Mouse (Mus musculus) liver, embryonic 15.5 days (tissue): ENCODE data around the gene Tex12. TPM values are rescaled to one million over a fixed set of nuclear protein-coding genes. Genes with fewer than 3 reads are reported as not detected.
A peak's percentile ranks its signal among the peaks of the same experiment; 100 is the strongest.

Experiments used
- ATAC-seq: fragments of 200-750 bp; cut with Nextera tagmentation; 2 replicates; pipeline ENCODE4 v1.8.0; 2017; ENCODE audit warnings: moderate number of reproducible peaks, mild to moderate bottlenecking, moderate library complexity; ENCODE audit not compliant: insufficient read depth
- H3K27ac ChIP-seq: fragments of 300-500 bp; sonication (generic); replicated peaks from 2 replicates; pipeline ENCODE4 v1.5.1; 2015; ENCODE audit warnings: mild to moderate bottlenecking, inconsistent platforms
- H3K27me3 ChIP-seq: fragments of 300-500 bp; sonication (generic); 2 replicates; pipeline ENCODE4 v1.6.1; 2015; ENCODE audit warnings: mild to moderate bottlenecking, inconsistent platforms
- H3K36me3 ChIP-seq: fragments of 300-500 bp; sonication (generic); replicated peaks from 2 replicates; pipeline ENCODE4 v1.6.1; 2015; ENCODE audit warnings: moderate library complexity, mild to moderate bottlenecking, inconsistent platforms
- H3K4me1 ChIP-seq: fragments of 300-500 bp; sonication (generic); replicated peaks from 2 replicates; pipeline ENCODE4 v1.6.1; 2015; ENCODE audit warnings: inconsistent platforms
- H3K4me2 ChIP-seq: fragments of 300-500 bp; sonication (generic); 2 replicates; pipeline ENCODE4 v1.6.1; 2015; ENCODE audit warnings: moderate library complexity, mild to moderate bottlenecking, inconsistent platforms
- H3K4me3 ChIP-seq: fragments of 300-500 bp; sonication (generic); replicated peaks from 2 replicates; pipeline ENCODE4 v1.5.1; 2015; ENCODE audit warnings: mild to moderate bottlenecking, inconsistent platforms
- H3K9ac ChIP-seq: fragments of 300-500 bp; sonication (generic); 2 replicates; pipeline ENCODE4 v1.6.1; 2015; ENCODE audit warnings: moderate library complexity, mild to moderate bottlenecking, inconsistent platforms
- H3K9me3 ChIP-seq: fragments of 300-500 bp; sonication (generic); replicated peaks from 2 replicates; pipeline ENCODE4 v1.6.1; 2016; ENCODE audit warnings: inconsistent platforms
- WGBS: fragments of 180-500 bp; shearing (Covaris S2); methylation state at CpG from one replicate; pipeline ENCODE4 v1.1.7; 2015; ENCODE audit warnings: mixed read lengths; ENCODE audit not compliant: insufficient replicate concordance; 5-methylcytosine and 5-hydroxymethylcytosine counted together
- polyA plus RNA-seq: library from polyadenylated mRNA; unstranded; fragments of >200 nt; fragmentation: Nextera tagmentation; extraction: Ambion mirVana; gene quantifications from 2 replicates; pipeline ENCODE4 v1.2.1, GENCODE M21; 2015

The Tex12 gene
- polyA plus RNA-seq = not detected in 2 replicates

DNA sequence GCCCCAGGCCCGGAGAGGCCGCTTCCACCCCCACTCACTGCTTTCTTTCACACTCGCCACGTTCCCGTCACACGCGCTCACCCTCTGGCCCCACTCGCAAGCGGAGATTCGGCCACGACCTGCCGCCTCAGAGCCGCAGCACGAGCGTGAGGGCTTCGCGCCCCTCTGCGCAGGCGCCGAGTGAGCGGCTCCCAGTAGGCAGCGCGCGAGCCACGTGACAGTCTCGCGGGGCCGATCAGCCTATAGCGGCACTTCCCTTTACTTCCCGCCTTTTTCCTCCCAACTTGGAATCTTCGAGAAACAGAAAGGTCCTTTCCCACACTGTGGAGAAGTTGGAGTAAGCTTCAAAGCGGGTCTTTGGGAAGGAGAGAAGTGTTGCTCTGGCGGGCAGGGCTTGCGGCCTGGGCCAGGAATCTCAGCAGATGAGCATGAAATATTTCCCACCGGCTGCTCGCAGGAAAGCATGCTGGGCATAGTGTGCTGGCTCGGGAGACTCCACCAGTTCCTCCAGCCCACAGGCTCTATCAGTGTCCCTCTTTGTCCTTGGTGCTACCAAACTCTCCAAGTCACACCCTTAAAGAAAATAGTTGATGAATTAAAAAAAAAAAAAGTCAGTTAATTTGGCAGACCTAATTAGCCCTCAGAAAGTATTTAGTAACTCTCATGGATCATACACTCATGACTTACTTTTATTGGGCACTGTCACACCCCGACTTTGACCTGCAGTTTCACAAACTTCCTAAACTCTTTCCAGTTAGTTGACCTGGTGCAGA, at the start of gene Tex12:
TSS of gene Tex12 (minus strand) at position 181 of the 773 bp plus-strand sequence.
- Histone ChIP-seq H3K36me3 (no peaks in the 10 kb centered on the region), H3K27ac (no peak within 1 kb of the TSS), H3K4me3 (no peak within 1 kb of the TSS), H3K9me3 (no peaks in the 10 kb centered on the region), H3K27me3 (no peaks in the 10 kb centered on the region), H3K4me2 (no peak within 1 kb of the TSS), H3K9ac (no peak within 1 kb of the TSS), H3K4me1 (no peaks in the 10 kb centered on the region)
- 77% methylated on average over 38 of the region's 38 CpGs for WGBS
- ATAC-seq = no peak

GRCm38 (mm10) chr9:50604338-50604737, 43.2 kb upstream of the Tex12 start:
- H3K27me3 ChIP-seq = no peaks in the 10 kb centered on the region
- H3K4me1 ChIP-seq = peaks cover 47% of the 10 kb centered on the region
- no peaks in the 10 kb centered on the region for H3K9me3 ChIP-seq
- 1% methylated on average over 6 of the region's 6 CpGs for WGBS
- peak overlapping the region; percentile 89 for H3K27ac ChIP-seq
- H3K4me2 ChIP-seq = peak overlapping the region; percentile 75
- H3K4me3 ChIP-seq = peak overlapping the region; percentile 77
- H3K9ac ChIP-seq = peak overlapping the region; percentile 94
- peaks cover 53% of the 10 kb centered on the region for H3K36me3 ChIP-seq
- ATAC-seq = no peak; the same call in 1 of the 2 replicates

GRCm38 (mm10) chr9:50603998-50604324, 42.8 kb upstream of the Tex12 start:
- Histone ChIP-seq H3K27ac (peak overlapping the region; percentile 89), H3K9me3 (no peaks in the 10 kb centered on the region), H3K4me2 (peak overlapping the region; percentile 75), H3K4me3 (peak overlapping the region; percentile 77), H3K36me3 (peaks cover 54% of the 10 kb centered on the region), H3K4me1 (peaks cover 47% of the 10 kb centered on the region), H3K9ac (peak overlapping the region; percentile 94), H3K27me3 (no peaks in the 10 kb centered on the region)
- WGBS = under 1% methylated on average over 24 of the region's 24 CpGs
- ATAC-seq = peak; percentile 76

GRCm38 (mm10) chr9:50603189-50603997, 42.3 kb upstream of the Tex12 start, which contains the start of the genes Sdhd and Timm8b:
Sdhd (minus strand) TSS chr9:50603812.
Timm8b (plus strand) TSS chr9:50603910.
- under 1% methylated on average over 48 of the region's 48 CpGs for WGBS
- Histone ChIP-seq H3K4me1 (peaks cover 47% of the 10 kb centered on the region), H3K27me3 (no peaks in the 10 kb centered on the region), H3K27ac (peak within 1 kb of the TSS; percentile 89), H3K4me3 (peak within 1 kb of the TSS; percentile 77), H3K36me3 (peaks cover 56% of the 10 kb centered on the region), H3K4me2 (peak within 1 kb of the TSS; percentile 75), H3K9ac (peak within 1 kb of the TSS; percentile 94), H3K9me3 (no peaks in the 10 kb centered on the region)
- peak; percentile 94 for ATAC-seq

GRCm38 (mm10) chr9:50602055-50602845, 41.1 kb upstream of the Tex12 start:
- Histone ChIP-seq H3K4me3 (peak overlapping the region; percentile 77), H3K4me2 (peak overlapping the region; percentile 75), H3K27ac (peak overlapping the region; percentile 89), H3K9ac (peak overlapping the region; percentile 94), H3K36me3 (peaks cover 56% of the 10 kb centered on the region), H3K9me3 (no peaks in the 10 kb centered on the region), H3K27me3 (no peaks in the 10 kb centered on the region), H3K4me1 (peaks cover 47% of the 10 kb centered on the region)
- ATAC-seq = no peak
- WGBS = 34% methylated on average over 7 of the region's 7 CpGs

- Histone ChIP-seq H3K4me2 (peak overlapping the region; percentile 75), H3K27ac (peak overlapping the region; percentile 89), H3K9ac (peak overlapping the region; percentile 34; the same call in 1 of the 2 replicates), H3K36me3 (peaks cover 58% of the 10 kb centered on the region), H3K4me3 (peak overlapping the region; percentile 77), H3K9me3 (no peaks in the 10 kb centered on the region), H3K27me3 (no peaks in the 10 kb centered on the region), H3K4me1 (peaks cover 47% of the 10 kb centered on the region)
- WGBS = 10% methylated on average over 6 of the region's 6 CpGs
- ATAC-seq = peak; percentile 39
These were observed 40.4 kb upstream of the Tex12 start for GRCm38 (mm10) chr9:50601536-50601935.

GRCm38 (mm10) chr9:50596973-50597372, 35.8 kb upstream of the Tex12 start:
- Histone ChIP-seq H3K4me1 (peaks cover 23% of the 10 kb centered on the region), H3K9ac (no peak overlapping the region), H3K4me3 (no peak overlapping the region), H3K27ac (no peak overlapping the region), H3K4me2 (no peak overlapping the region), H3K27me3 (no peaks in the 10 kb centered on the region), H3K36me3 (peaks cover 57% of the 10 kb centered on the region), H3K9me3 (no peaks in the 10 kb centered on the region)
- 83% methylated on average over 8 of the region's 8 CpGs for WGBS
- no peak for ATAC-seq

- H3K4me1 ChIP-seq = 0 out of 2 replicates have a peak, but pooled peaks cover 19% of the 10 kb centered on the region
- peak; percentile 70 for ATAC-seq
- H3K4me2 ChIP-seq = peak overlapping the region; percentile 18; the same call in 1 of the 2 replicates
- H3K9me3 ChIP-seq = no peaks in the 10 kb centered on the region
- no peak overlapping the region for H3K9ac ChIP-seq
- 69% methylated on average over 12 of the region's 12 CpGs for WGBS
- H3K36me3 ChIP-seq = peaks cover 48% of the 10 kb centered on the region
- no peak overlapping the region for H3K4me3 ChIP-seq
- H3K27me3 ChIP-seq = no peaks in the 10 kb centered on the region
- H3K27ac ChIP-seq = peak overlapping the region; percentile 71
These were observed 33.8 kb upstream of the Tex12 start for GRCm38 (mm10) chr9:50594794-50595417.

- Histone ChIP-seq H3K27ac (no peak overlapping the region; the same call in 1 of the 2 replicates), H3K4me1 (0 out of 2 replicates have a peak, but pooled peaks cover 19% of the 10 kb centered on the region)
These were observed 32.4 kb upstream of the Tex12 start for GRCm38 (mm10) chr9:50593544-50593943.

DNA sequence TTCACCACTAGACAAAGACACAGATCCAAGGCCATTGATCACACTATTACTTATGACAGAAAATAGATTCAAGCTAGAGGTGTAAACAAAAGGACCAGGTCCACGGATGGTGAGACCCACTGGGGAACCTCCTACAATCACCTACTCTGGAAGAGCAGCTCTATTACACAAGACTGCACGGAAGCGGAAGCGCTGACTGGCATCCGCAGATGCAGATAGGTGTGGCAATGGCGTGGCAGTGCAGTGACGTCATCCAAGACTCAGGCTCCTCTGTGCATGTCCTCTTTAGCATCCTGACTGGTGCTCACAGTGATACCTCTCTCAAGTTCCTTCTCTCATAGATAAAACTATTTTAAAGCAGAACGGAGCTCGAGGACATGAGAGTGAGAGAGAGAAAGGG, 31.8 kb upstream of the Tex12 start:
- 80% methylated on average over 9 of the region's 9 CpGs for WGBS
- Histone ChIP-seq H3K36me3 (peaks cover 28% of the 10 kb centered on the region), H3K4me1 (0 out of 2 replicates have a peak, but pooled peaks cover 19% of the 10 kb centered on the region), H3K9ac (no peak overlapping the region), H3K9me3 (no peaks in the 10 kb centered on the region), H3K27me3 (no peaks in the 10 kb centered on the region), H3K27ac (no peak overlapping the region), H3K4me2 (no peak overlapping the region), H3K4me3 (no peak overlapping the region)
- ATAC-seq = no peak

More at GRCm38 (mm10) chr9:50593544-50593943, 32.4 kb upstream of the Tex12 start:
- ATAC-seq = no peak
- H3K27me3 ChIP-seq = no peaks in the 10 kb centered on the region
- H3K9me3 ChIP-seq = no peaks in the 10 kb centered on the region
- peaks cover 34% of the 10 kb centered on the region for H3K36me3 ChIP-seq
- no peak overlapping the region for H3K4me3 ChIP-seq
- no peak overlapping the region for H3K9ac ChIP-seq
- no peak overlapping the region for H3K4me2 ChIP-seq
- 58% methylated on average over 3 of the region's 3 CpGs for WGBS
